Mouse (Mus musculus): ENCODE measurements around the gene Exosc1.

Gene Exosc1

GRCm38 (mm10) chr19:41874356-41874755, 58.9 kb downstream of the Exosc1 start:
- no peak for DNase-seq (ENCODE audit: low spot score)

Measured in layer of hippocampus, adult 11-12 months (tissue).